Mouse (Mus musculus) hindbrain, postnatal 0 days (tissue): ENCODE data around the gene Creld1. TPM values are rescaled to one million over a fixed set of nuclear protein-coding genes. Genes with fewer than 3 reads are reported as not detected.

Experiments used
- ATAC-seq: fragments of 200-750 bp; cut with Nextera tagmentation; 2 replicates; pipeline ENCODE4 v1.8.0; 2017; ENCODE audit warnings: mild to moderate bottlenecking, moderate TSS enrichment, moderate library complexity
- DNase-seq: peaks from one replicate; pipeline ENCODE4 v3.0.0-alpha.2; 2015; ENCODE audit warnings: low spot score
- H3K27ac ChIP-seq: fragments of 300-500 bp; sonication (generic); 2 replicates; pipeline ENCODE4 v1.5.1; 2014; ENCODE audit warnings: mild to moderate bottlenecking
- H3K27me3 ChIP-seq: fragments of 300-500 bp; sonication (generic); 2 replicates; pipeline ENCODE4 v1.6.1; 2014; ENCODE audit warnings: low read length, mixed read lengths; ENCODE audit not compliant: insufficient read depth
- H3K36me3 ChIP-seq: fragments of 300-500 bp; sonication (generic); 2 replicates; pipeline ENCODE4 v1.6.1; 2014; ENCODE audit warnings: low read length, mixed read lengths; ENCODE audit not compliant: insufficient read depth
- H3K4me1 ChIP-seq: fragments of 300-500 bp; sonication (generic); 2 replicates; pipeline ENCODE4 v1.6.1; 2014; ENCODE audit warnings: antibody characterized with exemption, low read length, mixed read lengths; ENCODE audit not compliant: insufficient read depth
- H3K4me2 ChIP-seq: fragments of 300-500 bp; sonication (generic); 2 replicates; pipeline ENCODE4 v1.6.1; 2014; ENCODE audit warnings: low read depth, mild to moderate bottlenecking, low read length, moderate library complexity, mixed read lengths
- H3K4me3 ChIP-seq: fragments of 300-500 bp; sonication (generic); 2 replicates; pipeline ENCODE4 v1.5.1; 2014; ENCODE audit warnings: low read length
- H3K9ac ChIP-seq: fragments of 300-500 bp; sonication (generic); replicated peaks from 2 replicates; pipeline ENCODE4 v1.6.1; 2014; ENCODE audit warnings: mild to moderate bottlenecking, low read length, moderate library complexity, mixed read lengths
- H3K9me3 ChIP-seq: fragments of 300-500 bp; sonication (generic); 2 replicates; pipeline ENCODE4 v1.6.1; 2016; ENCODE audit warnings: low read length, mixed read lengths
- CTCF ChIP-seq: IDR thresholded peaks from 2 replicates; pipeline ENCODE4 v1.5.1; 2016; ENCODE audit warnings: antibody characterized with exemption, control low read depth, low read depth
- whole genome bisulfite sequencing: fragments of 180-500 bp; shearing (Covaris S2); extraction: QIAGEN DNeasy Blood & Tissue Kit; methylation state at CpG from one replicate; pipeline ENCODE4 v1.1.7; 2014; 5-methylcytosine and 5-hydroxymethylcytosine counted together
- microRNA-seq, 2 experiments: library from miRNA; unstranded; fragments of <30 nt; microRNA quantifications; one replicate each; pipeline ENCODE4; 2016
- polyA plus RNA-seq: library from polyadenylated mRNA; unstranded; fragments of >200 nt; fragmentation: Nextera tagmentation; extraction: Ambion mirVana; gene quantifications from 2 replicates; pipeline ENCODE4 v1.2.1, GENCODE M21; 2015
- total RNA-seq: library from RNA; depleted of rRNA; stranded (reverse); fragments of >200 nt; gene quantifications from 2 replicates; pipeline ENCODE4 v1.2.3, GENCODE M21; 2014; rRNA removed

Creld1 gene
- total and polyA plus RNA-seq, 2 experiments from 2014 or later = 41.6 to 60.2 TPM

DNA sequence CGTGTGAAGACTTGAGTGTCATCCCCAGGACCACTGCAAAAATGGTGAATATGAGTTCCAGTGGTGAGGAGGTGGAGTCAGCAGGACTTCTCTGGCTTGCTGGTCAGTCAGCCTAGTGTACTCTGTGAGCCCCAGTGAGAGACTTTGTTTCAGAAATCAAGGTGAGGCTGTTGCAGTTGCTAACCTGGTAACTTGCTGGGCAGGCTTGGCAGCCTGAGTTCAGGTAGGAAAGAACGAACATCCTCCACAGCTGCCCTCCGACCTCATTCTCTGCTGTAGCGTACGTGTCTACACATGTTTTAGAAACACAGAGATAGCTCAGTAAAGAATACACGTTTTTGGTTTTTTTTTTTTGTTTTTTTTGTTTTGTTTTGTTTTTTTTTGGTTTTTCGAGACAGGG, 51.8 kb downstream of the Creld1 start:
- H3K4me1 ChIP-seq = peaks cover 5% of the 10 kb centered on the region
- no peak for DNase-seq
- no peak for TF ChIP-seq CTCF
- H3K9ac ChIP-seq = no peak overlapping the region
- no peak overlapping the region for H3K4me2 ChIP-seq
- H3K36me3 ChIP-seq = no peaks in the 10 kb centered on the region
- H3K27ac ChIP-seq = no peak overlapping the region
- no peaks in the 10 kb centered on the region for H3K27me3 ChIP-seq
- H3K4me3 ChIP-seq = no peak overlapping the region
- ATAC-seq = no peak
- no peaks in the 10 kb centered on the region for H3K9me3 ChIP-seq
- WGBS = 92% methylated on average over 7 of the region's 7 CpGs

DNA sequence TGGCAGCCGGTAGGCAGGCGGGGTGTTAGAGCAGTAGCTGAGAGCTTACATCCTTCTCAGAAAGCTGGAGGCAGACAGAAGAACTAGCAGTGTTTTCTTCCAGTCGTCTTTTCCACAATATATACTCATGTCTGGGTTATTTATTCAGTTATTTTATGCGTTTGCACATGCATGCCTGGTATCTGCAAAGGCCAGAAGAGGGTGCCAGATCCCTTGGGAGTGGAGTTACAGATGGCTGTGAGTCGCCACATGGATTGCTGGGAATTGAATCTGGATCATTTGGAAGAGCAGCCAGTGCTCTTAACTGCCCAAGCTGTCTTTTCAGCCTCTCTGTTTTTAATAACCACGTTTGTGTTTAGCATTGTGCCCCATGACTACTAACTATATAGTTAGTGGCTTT, 58.5 kb downstream of the Creld1 start:
- 89% methylated on average over 6 of the region's 6 CpGs for WGBS
- Histone ChIP-seq H3K4me1 (no peaks in the 10 kb centered on the region), H3K4me2 (no peak overlapping the region), H3K36me3 (no peaks in the 10 kb centered on the region), H3K4me3 (no peak overlapping the region), H3K9me3 (no peaks in the 10 kb centered on the region), H3K9ac (no peak overlapping the region), H3K27ac (no peak overlapping the region), H3K27me3 (no peaks in the 10 kb centered on the region)
- DNase-seq (no peak), ATAC-seq (no peak)
- TF ChIP-seq CTCF = no peak

Small RNAs within 50 kb of the gene (microRNA-seq; reads per million reads assigned to microRNA genes)
- gene Gm23365 = 0 reads per million in 2 experiments

Other genes with a start within 250 kb of the Creld1 start
- 48.9 and 49.8 TPM in 2 replicates for gene Mtmr14, start 245.5 kb upstream of the Creld1 start, total RNA-seq
- gene Mtmr14, start 245.5 kb upstream of the Creld1 start, polyA plus RNA-seq = 29.1 and 34.8 TPM in 2 replicates
- gene Cpne9, start 201.0 kb upstream of the Creld1 start, total RNA-seq = 4.2 and 16.9 TPM in 2 replicates
- 16.1 and 18.6 TPM in 2 replicates for gene Cpne9, start 201.0 kb upstream of the Creld1 start, polyA plus RNA-seq
- 34.4 and 34.6 TPM in 2 replicates for gene Brpf1, start 176.2 kb upstream of the Creld1 start, total RNA-seq
- gene Brpf1, start 176.2 kb upstream of the Creld1 start, polyA plus RNA-seq = 12.3 and 12.8 TPM in 2 replicates
- gene Ogg1, start 156.3 kb upstream of the Creld1 start, total RNA-seq = 14.6 and 17.9 TPM in 2 replicates
- gene Ogg1, start 156.3 kb upstream of the Creld1 start, polyA plus RNA-seq = 8.6 and 8.9 TPM in 2 replicates
- 96.5 and 105 TPM in 2 replicates for gene Camk1, start 139.3 kb upstream of the Creld1 start, total RNA-seq
- gene Camk1, start 139.3 kb upstream of the Creld1 start, polyA plus RNA-seq = 109 and 111 TPM in 2 replicates
- gene Tada3, start 105.4 kb upstream of the Creld1 start, total RNA-seq = 26.2 and 33.1 TPM in 2 replicates
- gene Tada3, start 105.4 kb upstream of the Creld1 start, polyA plus RNA-seq = 57.5 and 61.8 TPM in 2 replicates
- gene Arpc4, start 105.2 kb upstream of the Creld1 start, total RNA-seq = 178 and 195 TPM in 2 replicates
- 475 and 479 TPM in 2 replicates for gene Arpc4, start 105.2 kb upstream of the Creld1 start, polyA plus RNA-seq
- 11.9 and 13.1 TPM in 2 replicates for gene Ttll3, start 94.0 kb upstream of the Creld1 start, total RNA-seq
- 10.3 and 11.6 TPM in 2 replicates for gene Ttll3, start 94.0 kb upstream of the Creld1 start, polyA plus RNA-seq
- 20.8 and 23.6 TPM in 2 replicates for gene Rpusd3, start 64.0 kb upstream of the Creld1 start, total RNA-seq
- 24.2 and 27.3 TPM in 2 replicates for gene Rpusd3, start 64.0 kb upstream of the Creld1 start, polyA plus RNA-seq
- not detected in 2 replicates for gene Cidec, start 47.5 kb upstream of the Creld1 start, total RNA-seq
- not detected in 2 replicates for gene Cidec, start 47.5 kb upstream of the Creld1 start, polyA plus RNA-seq
- 48.6 and 57.9 TPM in 2 replicates for gene Jagn1, start 40.7 kb upstream of the Creld1 start, total RNA-seq
- 80.2 and 82.3 TPM in 2 replicates for gene Jagn1, start 40.7 kb upstream of the Creld1 start, polyA plus RNA-seq
- gene Il17re, start 24.8 kb upstream of the Creld1 start, total RNA-seq = 0.10 TPM in 1 of 2 replicates, not detected in the other
- gene Il17re, start 24.8 kb upstream of the Creld1 start, polyA plus RNA-seq = 0.48 and 0.75 TPM in 2 replicates
- gene Il17rc, start 11.9 kb upstream of the Creld1 start, total RNA-seq = 7.3 and 9.0 TPM in 2 replicates
- 5.2 and 7.0 TPM in 2 replicates for gene Il17rc, start 11.9 kb upstream of the Creld1 start, polyA plus RNA-seq
- 40.4 and 41.7 TPM in 2 replicates for gene Prrt3, start 18.6 kb downstream of the Creld1 start, total RNA-seq
- 15.7 and 15.8 TPM in 2 replicates for gene Prrt3, start 18.6 kb downstream of the Creld1 start, polyA plus RNA-seq
- 81.0 and 86.8 TPM in 2 replicates for gene Emc3, start 48.4 kb downstream of the Creld1 start, total RNA-seq
- gene Emc3, start 48.4 kb downstream of the Creld1 start, polyA plus RNA-seq = 120 and 124 TPM in 2 replicates
- gene Fancd2, start 48.4 kb downstream of the Creld1 start, total RNA-seq = 3.8 and 4.5 TPM in 2 replicates
- gene Fancd2, start 48.4 kb downstream of the Creld1 start, polyA plus RNA-seq = 2.1 and 2.7 TPM in 2 replicates
- 0.54 TPM in 1 of 2 replicates, not detected in the other for gene Fancd2os, start 117.4 kb downstream of the Creld1 start, total RNA-seq
- not detected in 2 replicates for gene Fancd2os, start 117.4 kb downstream of the Creld1 start, polyA plus RNA-seq
- gene Brk1, start 121.5 kb downstream of the Creld1 start, total RNA-seq = 179 and 211 TPM in 2 replicates
- 295 TPM in 2 replicates for gene Brk1, start 121.5 kb downstream of the Creld1 start, polyA plus RNA-seq
- 95.7 and 95.9 TPM in 2 replicates for gene Vhl, start 140.7 kb downstream of the Creld1 start, total RNA-seq
- 65.4 and 66.8 TPM in 2 replicates for gene Vhl, start 140.7 kb downstream of the Creld1 start, polyA plus RNA-seq
- 12.1 and 13.9 TPM in 2 replicates for gene Irak2, start 155.2 kb downstream of the Creld1 start, total RNA-seq
- gene Irak2, start 155.2 kb downstream of the Creld1 start, polyA plus RNA-seq = 4.6 and 4.8 TPM in 2 replicates
- gene Tatdn2, start 213.8 kb downstream of the Creld1 start, total RNA-seq = 52.2 and 55.5 TPM in 2 replicates
- gene Tatdn2, start 213.8 kb downstream of the Creld1 start, polyA plus RNA-seq = 0.89 and 1.6 TPM in 2 replicates
- gene Ghrl, start 236.6 kb downstream of the Creld1 start, total RNA-seq = not detected in 2 replicates
- 0.28 and 0.51 TPM in 2 replicates for gene Ghrl, start 236.6 kb downstream of the Creld1 start, polyA plus RNA-seq